Mouse (Mus musculus): ENCODE results near the gene Rbm19.
"Not testable (repeated sequence)": the region's sequence is repeated elsewhere in the genome, so short reads cannot be mapped to it uniquely, and the experiment has no call there.

Gene Rbm19

DNA sequence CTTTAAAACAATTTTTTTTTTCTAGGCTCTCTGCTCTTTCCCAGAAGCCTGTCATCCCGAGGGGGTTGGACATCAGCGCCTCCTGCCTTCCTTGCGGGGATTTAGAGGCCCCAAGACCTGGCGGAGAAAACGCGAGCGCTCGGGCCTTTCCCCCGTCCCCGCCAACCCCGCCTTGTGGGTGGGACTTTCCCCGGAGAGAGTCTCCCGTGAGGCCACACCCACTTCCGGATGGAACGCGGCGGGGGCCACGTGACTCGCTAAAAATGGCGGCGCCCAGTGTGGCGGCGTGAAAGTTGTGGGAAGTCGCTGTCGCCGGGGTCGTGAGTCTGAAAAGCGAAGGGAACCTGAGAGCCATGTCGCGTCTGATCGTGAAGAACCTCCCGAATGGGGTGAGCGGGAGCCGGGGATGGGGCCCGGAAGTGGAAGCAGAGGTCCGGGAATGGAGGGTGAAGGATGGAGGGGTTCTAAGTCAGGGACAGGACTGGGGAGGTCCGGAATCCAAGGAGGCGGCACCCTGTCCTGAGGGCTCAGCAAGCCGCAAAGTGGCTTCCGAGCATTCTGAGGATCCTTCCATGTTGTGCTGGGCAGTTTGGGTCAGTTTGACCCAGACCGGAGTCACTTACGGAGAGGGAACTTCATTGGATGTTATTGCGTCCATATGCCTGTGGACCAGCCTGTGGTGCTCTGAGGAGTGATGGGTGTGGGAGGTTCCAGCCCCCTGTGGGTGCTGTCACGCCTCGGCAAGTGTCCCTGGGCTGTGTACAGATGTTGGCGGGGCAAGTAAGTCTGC is at the start of gene Rbm19:
TSS of gene Rbm19 (plus strand) at position 205 of the 790 bp plus-strand sequence.
- peak; percentile 99 for ATAC-seq (ENCODE audit: low TSS enrichment)

- ATAC-seq (ENCODE audit: low TSS enrichment): no peak
Measured at GRCm38 (mm10) chr5:120067266-120067665, 49.0 kb upstream of the Rbm19 start.

- no peak for ATAC-seq (ENCODE audit: low TSS enrichment)
Measured at GRCm38 (mm10) chr5:120074101-120074500, 42.2 kb upstream of the Rbm19 start.

GRCm38 (mm10) chr5:120080027-120080426 is 36.2 kb upstream of the Rbm19 start:
- ATAC-seq (ENCODE audit: low TSS enrichment): no peak

- no peak for ATAC-seq (ENCODE audit: low TSS enrichment)
Measured at GRCm38 (mm10) chr5:120080468-120080867, 35.8 kb upstream of the Rbm19 start.

GRCm38 (mm10) chr5:120088561-120088960 is 27.7 kb upstream of the Rbm19 start:
- ATAC-seq (ENCODE audit: low TSS enrichment): peak; percentile 84; the same call in 1 of the 2 replicates

DNA sequence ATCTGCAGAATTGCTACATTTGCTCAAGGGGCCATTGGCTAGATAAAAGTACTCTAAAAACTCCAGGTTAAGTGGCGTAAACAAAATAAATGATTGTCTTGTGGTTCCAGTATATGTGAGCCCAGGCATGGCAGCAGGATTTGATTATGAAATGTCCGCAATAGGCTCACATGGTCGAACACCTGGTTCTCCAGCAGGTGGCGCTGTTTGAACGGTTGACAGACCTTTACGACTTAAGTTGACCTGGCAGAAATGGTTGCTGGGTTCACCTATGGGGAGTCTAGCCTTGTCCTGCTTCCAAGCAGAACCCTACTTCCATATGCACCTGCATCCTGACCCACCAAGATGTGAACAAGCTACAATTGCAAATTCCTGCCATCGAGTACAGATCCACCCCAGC is 21.7 kb upstream of the Rbm19 start:
- ATAC-seq (ENCODE audit: low TSS enrichment): no peak

DNA sequence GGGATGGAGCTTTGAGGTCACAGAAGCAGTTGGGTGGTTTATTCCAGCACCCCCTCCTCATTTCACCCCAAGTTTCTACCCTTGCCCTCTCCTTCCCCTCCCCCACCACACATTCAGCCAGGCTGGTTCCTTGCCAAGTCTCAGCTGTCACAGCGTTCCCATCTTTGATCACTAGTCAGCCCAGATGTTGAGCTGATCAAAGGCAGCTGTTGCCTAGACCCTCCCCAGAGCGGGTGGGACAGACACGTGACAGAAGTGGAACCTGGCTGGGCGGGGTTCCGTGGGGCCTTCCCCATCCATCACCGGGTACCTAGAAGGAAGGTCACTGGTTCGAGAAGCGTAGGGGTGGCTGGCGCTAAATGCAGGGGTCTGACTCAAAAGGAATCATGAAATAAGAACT is 19.2 kb upstream of the Rbm19 start:
- no peak for ATAC-seq (ENCODE audit: low TSS enrichment)

DNA sequence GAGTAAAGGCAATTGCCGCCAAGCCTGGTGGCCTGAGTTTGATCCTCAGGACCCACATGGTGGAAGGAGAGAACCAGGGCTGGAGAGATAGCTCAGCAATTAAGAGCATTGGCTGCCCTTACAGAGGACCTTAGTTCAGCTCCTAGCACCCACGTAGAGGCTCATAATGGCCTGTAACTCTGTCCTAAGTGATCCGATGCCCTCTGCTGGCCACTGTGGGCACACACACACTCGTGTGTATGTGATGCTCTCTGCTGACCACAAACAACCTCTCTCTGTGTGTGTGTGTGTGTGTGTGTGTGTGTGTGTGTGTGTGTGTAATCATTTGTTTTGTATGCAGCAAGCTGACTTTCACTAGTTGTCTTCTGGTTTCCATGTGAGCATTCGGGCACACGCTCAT is 15.5 kb upstream of the Rbm19 start:
- no peak for ATAC-seq (ENCODE audit: low TSS enrichment)

- no peak for ATAC-seq (ENCODE audit: low TSS enrichment)
Measured at GRCm38 (mm10) chr5:120102097-120102496, 14.2 kb upstream of the Rbm19 start.

GRCm38 (mm10) chr5:120102732-120103131 is 13.5 kb upstream of the Rbm19 start:
- peak; percentile 44; the same call in 1 of the 2 replicates for ATAC-seq (ENCODE audit: low TSS enrichment)

GRCm38 (mm10) chr5:120103458-120103857 is 12.8 kb upstream of the Rbm19 start:
- ATAC-seq (ENCODE audit: low TSS enrichment): no peak

GRCm38 (mm10) chr5:120106424-120107073 is 9.7 kb upstream of the Rbm19 start:
- peak; percentile 65 for ATAC-seq (ENCODE audit: low TSS enrichment)

GRCm38 (mm10) chr5:120114361-120114760 is 1.9 kb upstream of the Rbm19 start:
- ATAC-seq (ENCODE audit: low TSS enrichment): no peak

GRCm38 (mm10) chr5:120117161-120117560 is 896 bp downstream of the Rbm19 start:
- ATAC-seq (ENCODE audit: low TSS enrichment): not testable (repeated sequence)

DNA sequence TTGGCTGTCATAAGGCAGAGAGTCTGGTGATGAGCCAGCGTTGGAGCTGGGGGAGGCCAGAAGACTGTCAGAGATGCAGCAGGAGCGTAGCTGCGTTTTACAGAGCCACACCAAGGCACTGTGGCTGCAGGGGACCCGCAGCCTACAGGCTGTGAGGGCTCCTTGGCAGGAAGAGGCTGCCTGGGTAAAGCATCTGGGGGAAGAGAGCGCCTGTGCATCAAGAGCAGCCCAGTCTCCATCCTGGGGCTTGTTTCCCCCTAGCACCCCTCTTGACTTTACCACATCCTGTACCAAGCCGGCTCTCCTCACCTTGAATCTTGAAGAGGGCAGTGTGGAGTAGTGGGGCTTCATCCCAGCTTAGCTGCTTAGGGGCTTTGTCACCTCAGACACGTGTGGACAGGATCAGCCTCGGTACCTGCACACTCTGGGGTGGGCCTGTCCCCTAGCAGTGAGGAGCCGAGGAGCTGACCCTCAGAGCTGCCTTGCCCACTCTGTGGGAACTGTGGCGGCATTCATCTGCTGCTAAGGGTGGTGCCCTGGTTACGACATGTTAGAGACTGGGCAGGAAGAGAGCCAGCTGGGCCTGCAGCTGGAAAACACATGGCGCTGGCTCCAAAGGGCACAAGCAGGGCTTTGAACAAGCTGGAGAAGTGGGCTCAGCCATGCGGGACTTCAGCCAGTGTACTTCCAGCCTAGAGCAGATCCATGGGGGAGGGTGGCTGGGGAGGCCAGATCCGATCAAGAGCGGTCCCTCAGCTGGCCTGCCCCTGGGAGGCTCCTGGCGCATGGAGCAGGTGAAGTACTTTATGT is 8.8 kb downstream of the Rbm19 start:
- no peak for ATAC-seq (ENCODE audit: low TSS enrichment)

- ATAC-seq (ENCODE audit: low TSS enrichment): no peak
Measured at GRCm38 (mm10) chr5:120127641-120128040, 11.4 kb downstream of the Rbm19 start.

- ATAC-seq (ENCODE audit: low TSS enrichment): no peak
Measured at GRCm38 (mm10) chr5:120128511-120128910, 12.2 kb downstream of the Rbm19 start.

- ATAC-seq (ENCODE audit: low TSS enrichment): no peak
Measured at GRCm38 (mm10) chr5:120129070-120129469, 12.8 kb downstream of the Rbm19 start.

GRCm38 (mm10) chr5:120129761-120130160 is 13.5 kb downstream of the Rbm19 start:
- no peak for ATAC-seq (ENCODE audit: low TSS enrichment)

- no peak for ATAC-seq (ENCODE audit: low TSS enrichment)
Measured at GRCm38 (mm10) chr5:120130163-120130562, 13.9 kb downstream of the Rbm19 start.

DNA sequence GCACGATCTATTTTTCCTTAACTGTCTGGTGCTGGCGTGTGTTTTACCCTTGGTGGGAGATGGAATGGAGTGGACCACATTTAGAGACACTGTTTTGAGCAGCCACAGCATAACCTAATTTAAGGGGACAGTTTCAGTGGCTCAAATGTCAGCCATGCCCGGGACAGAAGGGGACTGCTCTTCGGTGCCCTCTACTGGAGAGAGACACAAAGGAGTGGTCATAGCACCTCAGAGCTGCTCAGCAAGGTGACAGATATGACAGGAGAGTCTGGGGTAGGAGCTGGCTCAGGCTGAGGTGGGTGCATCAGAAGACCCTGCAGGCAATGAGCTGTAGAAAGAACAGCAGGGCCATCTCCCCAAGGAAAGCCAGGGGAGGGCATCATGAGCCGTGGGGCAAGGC is 15.3 kb downstream of the Rbm19 start:
- no peak for ATAC-seq (ENCODE audit: low TSS enrichment)
